Mouse (Mus musculus) small intestine, adult 2 months (tissue): ENCODE results near the gene Rfx5.

Experiments
- CTCF ChIP-seq: fragments of 200-500 bp; IDR thresholded peaks from 2 replicates; pipeline ENCODE4 v1.5.1; 2012; ENCODE audit warnings: low read depth, mild to moderate bottlenecking, control low read depth, inconsistent platforms, low read length, moderate library complexity, mixed read lengths; ENCODE audit not compliant: insufficient replicate concordance, insufficient read length; ENCODE audit errors: extremely low read depth
- POLR2A ChIP-seq: fragments of 200-500 bp; IDR thresholded peaks from 2 replicates; pipeline ENCODE4 v1.6.1; 2012; ENCODE audit warnings: low read depth, mild to moderate bottlenecking, control low read depth, inconsistent platforms, low read length, moderate library complexity

- TF ChIP-seq CTCF (no peak), POLR2A (no peak)
Observed at GRCm38 (mm10) chr3:94952806-94953205, 1.1 kb upstream of the Rfx5 start.
